Mouse (Mus musculus) stomach, postnatal 0 days (tissue): ENCODE data around the gene Dctn1.

Experiments used
- CTCF ChIP-seq: IDR thresholded peaks from 2 replicates; pipeline ENCODE4 v1.5.1; 2016; ENCODE audit warnings: antibody characterized with exemption, low read depth, mild to moderate bottlenecking, moderate library complexity
- EP300 ChIP-seq: optimal IDR thresholded peaks from 2 replicates; pipeline ENCODE3; 2016; ENCODE audit warnings: antibody characterized with exemption

- no peak for TF ChIP-seq EP300
- no peak for TF ChIP-seq CTCF
These were observed 49.2 kb upstream of the Dctn1 start for GRCm38 (mm10) chr6:83116373-83117164.
